Mouse (Mus musculus) hindbrain, embryonic 14.5 days (tissue): ENCODE data around the gene Pola2. TPM values are rescaled to one million over a fixed set of nuclear protein-coding genes. Genes with fewer than 3 reads are reported as not detected.

Experiments used
- ATAC-seq: fragments of 200-750 bp; cut with Nextera tagmentation; 2 replicates; pipeline ENCODE4 v1.8.0; 2017; ENCODE audit warnings: moderate number of reproducible peaks, mild to moderate bottlenecking, moderate TSS enrichment, moderate library complexity; ENCODE audit not compliant: low FRiP score
- DNase-seq: peaks from one replicate; pipeline ENCODE4 v3.0.0-alpha.2; 2015; ENCODE audit warnings: low spot score
- H3K27ac ChIP-seq: fragments of 300-500 bp; sonication (generic); 2 replicates; pipeline ENCODE4 v1.5.1; 2014; ENCODE audit warnings: mild to moderate bottlenecking, moderate library complexity
- H3K27me3 ChIP-seq: fragments of 300-500 bp; sonication (generic); 2 replicates; pipeline ENCODE4 v1.6.1; 2014; ENCODE audit warnings: mild to moderate bottlenecking, low read length, mixed read lengths; ENCODE audit not compliant: control insufficient read depth, insufficient read depth
- H3K36me3 ChIP-seq: fragments of 300-500 bp; sonication (generic); replicated peaks from 2 replicates; pipeline ENCODE4 v1.6.1; 2014; ENCODE audit not compliant: control insufficient read depth, insufficient read depth
- H3K4me1 ChIP-seq: fragments of 300-500 bp; sonication (generic); replicated peaks from 2 replicates; pipeline ENCODE4 v1.6.1; 2014; ENCODE audit warnings: antibody characterized with exemption, low read length, mixed read lengths; ENCODE audit not compliant: control insufficient read depth, insufficient read depth
- H3K4me2 ChIP-seq: fragments of 300-500 bp; sonication (generic); replicated peaks from 2 replicates; pipeline ENCODE4 v1.6.1; 2014; ENCODE audit warnings: mild to moderate bottlenecking, moderate library complexity
- H3K4me3 ChIP-seq: fragments of 300-500 bp; sonication (generic); replicated peaks from 2 replicates; pipeline ENCODE4 v1.5.1; 2014; ENCODE audit warnings: mild to moderate bottlenecking, low read length
- H3K9ac ChIP-seq: fragments of 300-500 bp; sonication (generic); 2 replicates; pipeline ENCODE4 v1.6.1; 2014
- H3K9me3 ChIP-seq: fragments of 300-500 bp; sonication (generic); 2 replicates; pipeline ENCODE4 v1.6.1; 2016; ENCODE audit warnings: low read length; ENCODE audit not compliant: control insufficient read depth
- WGBS: fragments of 180-500 bp; shearing (Covaris S2); extraction: QIAGEN DNeasy Blood & Tissue Kit; methylation state at CpG from one replicate; pipeline ENCODE4 v1.1.7; 2014; 5-methylcytosine and 5-hydroxymethylcytosine counted together
- polyA plus RNA-seq: library from polyadenylated mRNA; unstranded; fragments of >200 nt; fragmentation: Nextera tagmentation; extraction: Ambion mirVana; gene quantifications from 2 replicates; pipeline ENCODE4 v1.2.1, GENCODE M21; 2014

The Pola2 gene
- polyA plus RNA-seq, 1 experiment from 2014 or later, result 22.2 TPM

DNA sequence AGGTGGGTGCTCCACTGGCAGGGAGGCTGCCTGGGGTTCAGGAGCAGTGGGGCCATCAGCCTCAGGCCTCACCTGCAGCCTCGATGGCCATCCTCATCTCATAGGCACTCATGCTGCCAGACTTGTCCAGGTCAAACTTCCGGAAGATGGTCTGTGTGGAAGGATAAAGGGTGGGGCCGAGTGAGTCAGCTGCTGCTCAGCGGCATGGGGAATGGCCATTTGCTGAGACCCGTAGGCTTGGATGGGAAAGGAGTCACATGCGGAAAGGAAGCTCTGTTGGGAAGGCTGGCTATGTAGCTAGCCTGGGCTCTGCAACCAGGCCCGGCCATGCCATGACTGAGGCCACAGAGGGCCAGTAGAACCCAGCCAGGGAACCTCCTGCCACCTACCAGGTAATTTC lies 27.5 kb upstream of the Pola2 start:
- no peak overlapping the region for H3K9ac ChIP-seq
- no peaks in the 10 kb centered on the region for H3K27me3 ChIP-seq
- ATAC-seq (no peak), DNase-seq (no peak)
- no peak overlapping the region for H3K4me3 ChIP-seq
- peaks cover 7% of the 10 kb centered on the region for H3K4me1 ChIP-seq
- no peak overlapping the region for H3K27ac ChIP-seq
- no peaks in the 10 kb centered on the region for H3K9me3 ChIP-seq
- 86% methylated on average over 7 of the region's 7 CpGs for WGBS
- H3K36me3 ChIP-seq, result no peaks in the 10 kb centered on the region
- H3K4me2 ChIP-seq, result no peak overlapping the region

DNA sequence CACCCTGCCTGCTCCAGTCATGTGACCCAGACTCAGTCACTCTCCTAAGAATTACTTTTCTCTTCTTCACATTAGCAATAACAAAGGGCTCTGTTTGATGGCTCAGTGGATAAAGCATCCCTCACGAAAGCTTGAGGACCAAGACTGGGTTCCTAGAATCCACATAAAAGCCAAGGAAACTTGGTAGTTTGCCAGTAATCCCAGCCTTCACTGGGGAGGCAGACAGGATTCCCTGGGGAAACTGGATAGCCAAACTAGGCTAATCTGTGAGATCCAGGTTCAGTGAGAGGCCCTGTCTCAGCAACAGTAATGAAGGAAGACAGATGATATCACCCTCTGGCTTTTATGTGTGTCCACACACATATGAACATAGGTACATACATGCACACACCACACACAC lies 26.9 kb upstream of the Pola2 start:
- Histone ChIP-seq H3K4me1 (peaks cover 7% of the 10 kb centered on the region), H3K9me3 (no peaks in the 10 kb centered on the region), H3K36me3 (no peaks in the 10 kb centered on the region), H3K9ac (no peak overlapping the region), H3K4me3 (no peak overlapping the region), H3K27ac (no peak overlapping the region), H3K4me2 (no peak overlapping the region), H3K27me3 (no peaks in the 10 kb centered on the region)
- ATAC-seq (no peak), DNase-seq (no peak)
- WGBS, result 57% methylated on average over 1 of the region's 1 CpGs

DNA sequence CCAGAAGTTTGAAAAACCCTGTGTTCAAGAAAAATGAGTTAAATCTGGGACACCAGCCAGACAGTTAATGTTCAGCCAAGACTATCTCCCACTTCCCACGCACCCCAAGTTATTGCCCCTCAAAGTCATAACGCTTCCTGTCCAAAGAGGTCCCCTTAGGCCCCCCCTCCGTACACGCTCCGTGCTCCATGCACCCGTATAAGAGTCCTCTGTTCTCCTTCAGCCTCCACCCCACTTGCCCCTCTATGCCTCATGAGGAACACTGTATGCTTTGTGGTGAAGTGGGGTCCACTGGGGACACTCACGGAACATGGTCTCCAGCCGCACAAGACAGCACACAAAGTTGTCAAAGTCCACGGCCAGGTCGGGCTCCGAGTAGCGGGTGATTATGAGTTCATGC lies 26.0 kb upstream of the Pola2 start:
- ATAC-seq (no peak), DNase-seq (no peak)
- no peak overlapping the region for H3K4me2 ChIP-seq
- H3K9me3 ChIP-seq, result no peaks in the 10 kb centered on the region
- H3K4me3 ChIP-seq, result no peak overlapping the region
- H3K9ac ChIP-seq, result no peak overlapping the region
- H3K27me3 ChIP-seq, result no peaks in the 10 kb centered on the region
- H3K36me3 ChIP-seq, result no peaks in the 10 kb centered on the region
- 93% methylated on average over 12 of the region's 12 CpGs for WGBS
- H3K27ac ChIP-seq, result no peak overlapping the region
- peaks cover 7% of the 10 kb centered on the region for H3K4me1 ChIP-seq

DNA sequence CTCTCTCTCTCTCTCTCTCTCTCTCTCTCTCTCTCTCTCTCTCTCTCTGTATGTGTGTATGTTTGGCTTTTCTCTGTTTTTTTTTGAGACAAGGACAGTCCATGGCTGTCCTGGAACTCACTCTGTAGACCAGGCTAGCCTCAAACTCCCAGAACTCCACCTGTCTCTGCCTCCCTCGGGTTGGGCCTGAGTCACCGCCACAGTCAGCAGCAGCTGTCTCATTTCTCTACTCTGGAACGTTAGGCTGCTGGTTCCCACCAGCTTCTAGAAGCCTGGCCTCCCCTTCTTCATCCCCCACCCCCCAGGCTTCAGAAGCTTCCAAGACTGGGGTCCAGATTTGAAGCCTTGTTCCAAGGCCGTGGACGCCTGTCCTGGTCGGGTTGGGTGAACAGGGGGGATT lies 25.6 kb upstream of the Pola2 start:
- H3K27me3 ChIP-seq, result no peaks in the 10 kb centered on the region
- H3K4me1 ChIP-seq, result peaks cover 7% of the 10 kb centered on the region
- WGBS, result 71% methylated on average over 6 of the region's 6 CpGs
- H3K36me3 ChIP-seq, result no peaks in the 10 kb centered on the region
- ATAC-seq (no peak; the same call in 1 of the 2 replicates), DNase-seq (no peak)
- H3K9ac ChIP-seq, result peak overlapping the region; percentile 45; the same call in 1 of the 2 replicates
- H3K27ac ChIP-seq, result peak overlapping the region; percentile 67; the same call in 1 of the 2 replicates
- no peaks in the 10 kb centered on the region for H3K9me3 ChIP-seq
- H3K4me3 ChIP-seq, result no peak overlapping the region
- peak overlapping the region; percentile 42 for H3K4me2 ChIP-seq

DNA sequence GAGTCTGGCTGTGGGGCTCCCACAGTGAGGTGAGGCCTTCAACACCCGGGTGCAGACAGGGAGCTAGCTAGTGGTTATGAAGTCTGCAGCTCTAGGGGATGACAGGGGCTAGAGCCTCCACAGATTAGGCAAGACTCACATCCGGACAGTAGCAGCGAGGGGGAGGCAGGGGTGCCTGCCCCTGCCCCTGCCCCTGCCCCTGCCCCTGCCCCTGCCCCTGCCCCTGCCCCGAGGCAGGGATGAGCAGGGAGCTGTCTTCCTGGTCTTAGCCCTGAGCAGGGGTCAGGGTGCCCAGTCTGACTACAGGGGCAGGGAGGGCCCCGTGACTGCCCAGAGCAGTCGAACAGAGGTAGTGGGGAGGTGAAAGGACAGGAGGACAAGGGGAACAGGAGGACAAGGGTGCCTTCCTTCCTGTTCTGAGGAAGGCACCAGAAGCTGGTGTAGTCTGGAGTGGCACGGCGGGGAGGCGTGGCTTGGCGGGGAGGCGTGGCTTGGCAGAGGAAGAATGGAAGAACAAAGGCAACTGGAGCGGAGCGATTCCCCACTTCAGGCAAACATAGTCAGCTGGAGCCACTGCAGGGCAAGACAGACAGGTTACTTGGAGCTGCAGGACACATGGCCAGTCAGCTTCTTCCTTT lies 24.9 kb upstream of the Pola2 start:
- DNase-seq (peak; percentile 79), ATAC-seq (peak; percentile 71; the same call in 1 of the 2 replicates)
- H3K4me1 ChIP-seq, result peaks cover 7% of the 10 kb centered on the region
- peak overlapping the region; percentile 9; the same call in 1 of the 2 replicates for H3K4me3 ChIP-seq
- H3K9ac ChIP-seq, result peak overlapping the region; percentile 52; the same call in 1 of the 2 replicates
- H3K27me3 ChIP-seq, result no peaks in the 10 kb centered on the region
- H3K4me2 ChIP-seq, result peak overlapping the region; percentile 42
- H3K27ac ChIP-seq, result peak overlapping the region; percentile 67
- no peaks in the 10 kb centered on the region for H3K9me3 ChIP-seq
- 6% methylated on average over 12 of the region's 13 CpGs for WGBS
- H3K36me3 ChIP-seq, result no peaks in the 10 kb centered on the region

DNA sequence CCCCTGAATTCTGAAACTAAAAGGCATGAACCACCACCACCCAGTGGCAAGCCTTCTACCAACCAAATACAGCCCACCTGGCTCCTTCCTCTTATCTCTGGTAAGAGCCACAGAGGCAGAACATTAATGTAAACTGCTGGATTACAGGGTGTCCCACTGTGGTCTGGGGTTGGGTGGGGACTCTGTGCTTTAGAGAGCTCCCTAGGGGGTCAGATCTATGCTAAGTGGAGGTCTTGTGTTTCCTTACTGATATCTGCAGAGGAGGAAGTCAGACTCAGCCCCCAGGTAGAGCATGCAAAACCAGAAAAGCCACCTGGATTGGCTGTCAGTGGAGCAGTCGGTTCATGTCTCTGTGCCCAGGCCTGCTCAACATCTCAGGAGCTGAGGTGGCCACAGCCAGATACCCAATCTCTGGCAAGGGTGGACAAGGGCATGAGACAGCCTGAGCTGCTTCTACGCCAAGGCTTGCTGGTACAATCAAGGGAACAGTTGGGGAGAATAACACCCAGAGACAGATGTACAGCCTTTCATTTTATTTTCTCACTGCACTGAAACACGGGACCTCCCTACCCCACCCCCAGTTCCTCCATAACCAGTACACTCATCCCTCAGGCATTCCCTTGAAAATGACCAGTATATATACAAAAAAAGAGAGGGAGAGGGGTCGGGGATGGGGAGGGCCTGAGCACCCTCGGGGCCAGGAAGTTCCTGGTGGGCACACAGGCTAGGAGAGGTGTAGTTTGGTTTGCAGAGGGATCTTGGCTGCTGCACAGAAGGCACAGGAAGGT lies 24.2 kb upstream of the Pola2 start:
- ATAC-seq, result no peak
- Histone ChIP-seq H3K9ac (no peak overlapping the region), H3K36me3 (no peaks in the 10 kb centered on the region), H3K9me3 (no peaks in the 10 kb centered on the region), H3K4me2 (no peak overlapping the region), H3K4me3 (no peak overlapping the region), H3K27ac (no peak overlapping the region), H3K4me1 (peaks cover 7% of the 10 kb centered on the region), H3K27me3 (no peaks in the 10 kb centered on the region)
- 73% methylated on average over 5 of the region's 5 CpGs for WGBS
- DNase-seq, result no peak

DNA sequence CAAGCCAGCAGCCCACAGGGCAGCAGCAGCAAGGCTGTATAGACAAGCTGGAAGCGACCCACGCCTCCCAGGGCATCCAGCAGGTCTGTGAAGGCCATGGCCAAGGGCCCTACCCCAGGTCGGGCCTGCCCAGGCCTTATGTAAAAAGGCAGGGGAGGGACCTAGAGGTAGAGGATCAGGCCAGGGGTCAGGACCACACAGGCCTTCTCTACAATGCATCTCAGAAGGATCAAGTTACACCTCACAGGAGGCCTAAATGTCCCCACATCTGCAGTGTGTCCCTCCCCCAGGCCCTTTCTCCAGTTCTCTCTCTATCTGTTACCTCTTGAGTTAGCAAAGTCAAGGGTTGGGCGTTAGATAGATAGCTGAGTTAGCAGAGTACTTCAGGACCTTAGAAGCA lies 22.0 kb upstream of the Pola2 start, which contains the start of gene Slc22a20:
Gene Slc22a20 (minus strand): TSS at position 101 of the 400 bp plus-strand sequence.
- no peak for ATAC-seq
- H3K4me3 ChIP-seq, result no peak within 1 kb of the TSS
- no peak for DNase-seq
- peaks cover 7% of the 10 kb centered on the region for H3K4me1 ChIP-seq
- WGBS, result 49% methylated on average over 4 of the region's 4 CpGs
- no peak within 1 kb of the TSS for H3K4me2 ChIP-seq
- H3K27ac ChIP-seq, result no peak within 1 kb of the TSS
- no peaks in the 10 kb centered on the region for H3K27me3 ChIP-seq
- H3K9me3 ChIP-seq, result no peaks in the 10 kb centered on the region
- H3K36me3 ChIP-seq, result no peaks in the 10 kb centered on the region
- H3K9ac ChIP-seq, result no peak within 1 kb of the TSS

DNA sequence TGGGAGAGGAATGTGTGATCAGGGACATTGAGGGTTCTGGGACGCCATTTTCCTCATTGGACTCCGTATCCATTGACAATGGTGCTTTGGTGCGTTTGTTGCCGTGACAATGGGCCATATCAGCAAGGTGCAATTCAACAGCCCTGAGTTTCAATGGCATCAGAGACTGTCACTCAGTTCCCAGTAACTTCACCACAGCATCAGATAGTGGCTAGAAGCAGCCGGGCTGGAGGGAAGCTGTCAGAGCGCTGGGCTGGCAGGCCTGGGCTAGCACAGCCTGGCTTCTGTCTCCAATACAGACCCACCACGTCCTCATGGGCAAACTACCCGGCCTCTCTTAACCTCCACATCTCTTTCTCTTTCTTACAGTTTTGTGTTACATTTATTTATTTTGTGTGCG lies 16.5 kb upstream of the Pola2 start:
- WGBS, result 86% methylated on average over 9 of the region's 9 CpGs
- no peak for ATAC-seq

DNA sequence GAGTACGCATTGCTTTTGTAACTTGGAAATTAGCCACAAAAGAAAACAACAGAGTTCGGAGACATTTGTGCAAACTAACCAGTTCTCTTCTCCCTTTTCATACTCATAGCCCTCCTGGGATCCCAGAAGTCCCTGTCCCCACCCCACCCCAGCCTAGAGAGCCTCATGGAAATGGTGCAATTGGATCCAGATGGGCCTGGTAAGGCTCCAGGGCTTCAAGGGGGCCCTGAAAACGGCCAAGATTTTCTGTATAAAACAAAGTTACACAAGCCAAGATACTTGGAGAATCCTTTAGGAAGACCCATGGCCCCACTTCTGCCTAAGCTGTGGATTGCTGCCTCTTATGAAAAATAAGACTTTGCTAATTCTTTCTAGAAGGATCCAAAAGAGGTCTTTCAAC lies 13.7 kb upstream of the Pola2 start:
- Histone ChIP-seq H3K36me3 (no peaks in the 10 kb centered on the region), H3K4me1 (no peaks in the 10 kb centered on the region), H3K9ac (no peak overlapping the region), H3K27ac (no peak overlapping the region), H3K4me2 (no peak overlapping the region), H3K9me3 (no peaks in the 10 kb centered on the region), H3K4me3 (no peak overlapping the region), H3K27me3 (no peaks in the 10 kb centered on the region)
- ATAC-seq, result no peak
- DNase-seq, result no peak
- WGBS, result 77% methylated on average over 3 of the region's 3 CpGs

More for the DNA sequence above, 16.5 kb upstream of the Pola2 start:
- Histone ChIP-seq H3K27ac (no peak overlapping the region), H3K27me3 (no peaks in the 10 kb centered on the region), H3K4me3 (no peak overlapping the region), H3K9ac (no peak overlapping the region), H3K9me3 (no peaks in the 10 kb centered on the region), H3K4me2 (no peak overlapping the region), H3K4me1 (no peaks in the 10 kb centered on the region), H3K36me3 (no peaks in the 10 kb centered on the region)
- no peak for DNase-seq
